Mouse (Mus musculus): ENCODE data around the gene Vcl. TPM values are rescaled to one million over a fixed set of nuclear protein-coding genes. Genes with fewer than 3 reads are reported as not detected.
A peak's percentile ranks its signal among the peaks of the same experiment; 100 is the strongest.

The Vcl gene
- polyA plus RNA-seq, 1 experiment from 2014 or later = 17.0 TPM

DNA sequence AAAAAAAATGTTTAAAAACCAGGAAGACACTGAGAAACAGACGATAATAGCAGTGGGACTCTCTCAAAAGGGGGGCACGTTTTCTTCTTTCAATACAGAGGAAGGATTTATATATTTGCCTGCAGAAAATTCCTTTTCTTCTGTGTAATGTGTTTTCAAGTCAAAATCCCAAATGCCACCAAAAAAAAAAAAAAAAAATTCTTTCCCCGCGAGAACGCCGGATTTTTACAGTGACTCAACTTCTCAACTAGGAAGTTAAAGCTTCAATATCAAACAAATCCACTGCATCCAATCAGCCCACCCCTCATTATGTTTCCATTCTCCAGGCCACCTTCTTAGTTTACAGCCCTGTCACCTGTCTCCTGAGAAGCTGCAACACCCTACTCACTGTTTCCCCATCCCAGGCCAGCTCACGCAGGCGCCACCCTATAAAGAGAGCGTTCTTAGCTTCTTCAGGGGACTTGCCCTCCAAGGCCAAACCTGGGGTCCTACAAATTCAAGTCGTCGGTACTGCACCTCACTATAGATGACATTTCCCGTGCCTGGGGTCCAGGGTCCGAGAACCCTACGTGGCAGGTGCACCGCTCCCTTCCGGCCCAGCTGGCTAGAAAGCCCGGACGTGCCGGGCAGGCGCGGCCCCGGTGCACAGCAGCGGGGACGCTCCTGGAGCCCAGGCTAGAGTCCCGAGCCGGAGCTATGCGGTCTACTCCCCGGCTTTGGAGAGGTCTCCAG lies 122.3 kb downstream of the Vcl start:
- ATAC-seq (ENCODE audit: low read depth) (peak; percentile 26), DNase-seq (no peak)
- Histone ChIP-seq H3K27me3 (no peaks in the 10 kb centered on the region), H3K9ac (peak overlapping the region; percentile 90), H3K27ac (peak overlapping the region; percentile 82), H3K4me2 (peak overlapping the region; percentile 97), H3K4me1 (replicated peaks) (peaks cover 37% of the 10 kb centered on the region), H3K4me3 (replicated peaks) (peak overlapping the region; percentile 87), H3K9me3 (replicated peaks) (no peaks in the 10 kb centered on the region), H3K36me3 (peaks cover 12% of the 10 kb centered on the region; the same call in 1 of the 2 replicates)
- 6% methylated on average over 28 of the region's 28 CpGs for WGBS (ENCODE audit: insufficient replicate concordance)

GRCm38 (mm10) chr14:21052112-21052780 lies 123.0 kb downstream of the Vcl start, which contains the start of the genes Ap3m1 and Adk:
Ap3m1 (minus strand) TSS chr14:21052508.
Adk (plus strand) TSS chr14:21052574.
- Histone ChIP-seq H3K4me1 (replicated peaks) (peaks cover 37% of the 10 kb centered on the region), H3K9ac (peak within 1 kb of the TSS; percentile 90), H3K4me3 (replicated peaks) (peak within 1 kb of the TSS; percentile 87), H3K4me2 (peak within 1 kb of the TSS; percentile 97), H3K27me3 (no peaks in the 10 kb centered on the region), H3K9me3 (replicated peaks) (no peaks in the 10 kb centered on the region), H3K36me3 (peaks cover 10% of the 10 kb centered on the region; the same call in 1 of the 2 replicates), H3K27ac (peak within 1 kb of the TSS; percentile 87)
- DNase-seq (peak; percentile 88), ATAC-seq (ENCODE audit: low read depth) (peak; percentile 96)
- WGBS (ENCODE audit: insufficient replicate concordance) = under 1% methylated on average over 48 of the region's 48 CpGs

DNA sequence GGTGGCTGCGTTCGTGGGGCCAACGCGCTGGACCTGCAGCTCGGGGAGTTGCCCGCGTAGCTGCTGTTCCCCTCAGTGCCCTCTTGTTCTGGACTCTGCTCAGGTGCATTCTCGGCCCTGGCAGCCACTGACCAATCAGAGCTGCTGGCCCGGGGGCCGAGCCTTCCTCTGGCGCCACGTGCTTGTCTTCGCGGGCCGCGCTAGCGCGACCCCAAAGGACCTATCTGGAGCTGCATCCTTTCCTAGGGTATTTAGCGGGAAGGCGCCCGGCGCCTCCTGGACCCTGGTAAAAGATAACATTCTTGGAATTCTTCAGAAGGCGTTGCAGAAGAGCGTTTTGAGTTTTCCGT lies 123.6 kb downstream of the Vcl start:
- Histone ChIP-seq H3K4me2 (peak overlapping the region; percentile 97), H3K4me3 (replicated peaks) (peak overlapping the region; percentile 87), H3K9ac (peak overlapping the region; percentile 81), H3K9me3 (replicated peaks) (no peaks in the 10 kb centered on the region), H3K27me3 (no peaks in the 10 kb centered on the region), H3K4me1 (replicated peaks) (peaks cover 36% of the 10 kb centered on the region), H3K27ac (peak overlapping the region; percentile 87), H3K36me3 (peaks cover 9% of the 10 kb centered on the region; the same call in 1 of the 2 replicates)
- peak; percentile 62 for ATAC-seq (ENCODE audit: low read depth)
- WGBS (ENCODE audit: insufficient replicate concordance) = under 1% methylated on average over 25 of the region's 25 CpGs
- peak; percentile 64 for DNase-seq

- WGBS (ENCODE audit: insufficient replicate concordance) = 10% methylated on average over 8 of the region's 8 CpGs
- Histone ChIP-seq H3K9ac (peak overlapping the region; percentile 81), H3K4me2 (peak overlapping the region; percentile 97), H3K27ac (peak overlapping the region; percentile 87), H3K36me3 (peaks cover 9% of the 10 kb centered on the region; the same call in 1 of the 2 replicates), H3K4me3 (replicated peaks) (peak overlapping the region; percentile 87), H3K9me3 (replicated peaks) (no peaks in the 10 kb centered on the region), H3K27me3 (no peaks in the 10 kb centered on the region), H3K4me1 (replicated peaks) (peaks cover 32% of the 10 kb centered on the region)
- ATAC-seq (ENCODE audit: low read depth) (no peak), DNase-seq (no peak)
Measured at GRCm38 (mm10) chr14:21053151-21053550, 124.0 kb downstream of the Vcl start.

- no peak overlapping the region for H3K27ac ChIP-seq
- H3K9ac ChIP-seq = peak overlapping the region; percentile 81; the same call in 1 of the 2 replicates
- no peak for ATAC-seq (ENCODE audit: low read depth)
- no peaks in the 10 kb centered on the region for H3K9me3 ChIP-seq (replicated peaks)
- no peaks in the 10 kb centered on the region for H3K27me3 ChIP-seq
- peaks cover 30% of the 10 kb centered on the region for H3K4me1 ChIP-seq (replicated peaks)
- peak overlapping the region; percentile 97 for H3K4me2 ChIP-seq
- H3K36me3 ChIP-seq = peaks cover 9% of the 10 kb centered on the region; the same call in 1 of the 2 replicates
- 46% methylated on average over 7 of the region's 7 CpGs for WGBS (ENCODE audit: insufficient replicate concordance)
- DNase-seq = no peak
- H3K4me3 ChIP-seq (replicated peaks) = peak overlapping the region; percentile 87
Measured at GRCm38 (mm10) chr14:21053586-21053985, 124.4 kb downstream of the Vcl start.

- peaks cover 36% of the 10 kb centered on the region for H3K4me1 ChIP-seq (replicated peaks)
- DNase-seq = no peak
- no peak overlapping the region for H3K4me2 ChIP-seq
- no peaks in the 10 kb centered on the region for H3K9me3 ChIP-seq (replicated peaks)
- no peak overlapping the region for H3K4me3 ChIP-seq (replicated peaks)
- 72% methylated on average over 2 of the region's 2 CpGs for WGBS (ENCODE audit: insufficient replicate concordance)
- H3K27me3 ChIP-seq = no peaks in the 10 kb centered on the region
- peaks cover 5% of the 10 kb centered on the region; the same call in 1 of the 2 replicates for H3K36me3 ChIP-seq
- ATAC-seq (ENCODE audit: low read depth) = no peak
- no peak overlapping the region for H3K9ac ChIP-seq
- H3K27ac ChIP-seq = no peak overlapping the region
Measured at GRCm38 (mm10) chr14:21058972-21059371, 129.8 kb downstream of the Vcl start.

- H3K9me3 ChIP-seq (replicated peaks) = no peaks in the 10 kb centered on the region
- H3K4me1 ChIP-seq (replicated peaks) = peaks cover 51% of the 10 kb centered on the region
- no peaks in the 10 kb centered on the region for H3K36me3 ChIP-seq
- WGBS (ENCODE audit: insufficient replicate concordance) = 40% methylated on average over 5 of the region's 5 CpGs
- H3K4me2 ChIP-seq = no peak overlapping the region
- H3K27ac ChIP-seq = peak overlapping the region; percentile 40
- no peak overlapping the region for H3K9ac ChIP-seq
- no peak overlapping the region for H3K4me3 ChIP-seq (replicated peaks)
- ATAC-seq (ENCODE audit: low read depth) (peak; percentile 66), DNase-seq (no peak)
- H3K27me3 ChIP-seq = no peaks in the 10 kb centered on the region
Measured at GRCm38 (mm10) chr14:21062766-21063513, 133.7 kb downstream of the Vcl start.

GRCm38 (mm10) chr14:21064321-21064720 lies 135.1 kb downstream of the Vcl start:
- no peak overlapping the region for H3K27ac ChIP-seq
- no peak overlapping the region for H3K4me2 ChIP-seq
- DNase-seq (no peak), ATAC-seq (ENCODE audit: low read depth) (no peak)
- no peak overlapping the region for H3K4me3 ChIP-seq (replicated peaks)
- 18% methylated on average over 1 of the region's 1 CpGs for WGBS (ENCODE audit: insufficient replicate concordance)
- H3K4me1 ChIP-seq (replicated peaks) = peaks cover 46% of the 10 kb centered on the region
- H3K9ac ChIP-seq = no peak overlapping the region
- H3K27me3 ChIP-seq = no peaks in the 10 kb centered on the region
- H3K36me3 ChIP-seq = no peaks in the 10 kb centered on the region
- no peaks in the 10 kb centered on the region for H3K9me3 ChIP-seq (replicated peaks)

GRCm38 (mm10) chr14:21065490-21066162 lies 136.4 kb downstream of the Vcl start:
- DNase-seq (no peak), ATAC-seq (ENCODE audit: low read depth) (no peak)
- H3K36me3 ChIP-seq = no peaks in the 10 kb centered on the region
- no peak overlapping the region for H3K4me3 ChIP-seq (replicated peaks)
- 18% methylated on average over 8 of the region's 8 CpGs for WGBS (ENCODE audit: insufficient replicate concordance)
- no peaks in the 10 kb centered on the region for H3K9me3 ChIP-seq (replicated peaks)
- H3K4me2 ChIP-seq = peak overlapping the region; percentile 23; the same call in 1 of the 2 replicates
- H3K27ac ChIP-seq = peak overlapping the region; percentile 43; the same call in 1 of the 2 replicates
- no peak overlapping the region; the same call in 1 of the 2 replicates for H3K9ac ChIP-seq
- H3K27me3 ChIP-seq = no peaks in the 10 kb centered on the region
- peaks cover 50% of the 10 kb centered on the region for H3K4me1 ChIP-seq (replicated peaks)

DNA sequence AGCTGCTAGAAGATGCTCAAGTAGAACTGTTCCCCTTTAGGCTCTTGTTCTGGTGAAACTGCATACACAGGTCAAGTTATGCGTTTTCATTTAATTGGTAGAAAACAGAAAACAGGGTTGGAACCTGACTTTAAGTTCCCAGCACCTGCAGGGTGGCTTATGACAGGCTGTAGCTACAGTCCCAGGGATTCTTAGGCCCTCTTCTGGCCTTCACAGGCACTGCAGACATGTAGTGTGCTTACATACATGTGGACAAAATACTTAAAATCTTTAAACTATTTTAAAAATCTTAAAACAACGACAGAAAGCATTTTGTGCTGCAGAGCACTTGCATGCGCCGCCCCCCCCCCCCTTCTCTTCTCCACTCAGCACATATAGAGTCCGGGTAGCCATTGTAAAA lies 140.4 kb downstream of the Vcl start:
- DNase-seq (no peak), ATAC-seq (ENCODE audit: low read depth) (no peak)
- WGBS (ENCODE audit: insufficient replicate concordance) = 74% methylated on average over 5 of the region's 5 CpGs
- Histone ChIP-seq H3K4me3 (replicated peaks) (no peak overlapping the region), H3K9me3 (replicated peaks) (no peaks in the 10 kb centered on the region), H3K27ac (no peak overlapping the region), H3K27me3 (no peaks in the 10 kb centered on the region), H3K9ac (no peak overlapping the region), H3K36me3 (no peaks in the 10 kb centered on the region), H3K4me1 (replicated peaks) (peaks cover 49% of the 10 kb centered on the region), H3K4me2 (no peak overlapping the region)

All from liver, embryonic 13.5 days (tissue).